Mouse (Mus musculus) forebrain, embryonic 10.5 days (tissue): ENCODE measurements at regions not wholly inside any gene's neighbourhood (a gene's known extent, or its start where the extent isn't known, plus 50 kb on each side); places are given as distances from the start of the nearest gene placed in this dataset.

ENCODE experiments used
- DNase-seq: peaks from one replicate; pipeline ENCODE4 v3.0.0-alpha.2; 2017; ENCODE audit warnings: low spot score; ENCODE audit errors: extremely low spot score
- H3K27ac ChIP-seq: fragments of 300-500 bp; sonication (generic); 2 replicates; pipeline ENCODE4 v1.5.1; 2016; ENCODE audit warnings: mild to moderate bottlenecking
- H3K27me3 ChIP-seq: fragments of 300-500 bp; sonication (generic); 2 replicates; pipeline ENCODE4 v1.6.1; 2016; ENCODE audit warnings: mild to moderate bottlenecking; ENCODE audit not compliant: poor library complexity, severe bottlenecking
- H3K36me3 ChIP-seq: fragments of 300-500 bp; sonication (generic); replicated peaks from 2 replicates; pipeline ENCODE4 v1.6.1; 2016; ENCODE audit warnings: mild to moderate bottlenecking, moderate library complexity
- H3K4me1 ChIP-seq: fragments of 300-500 bp; sonication (generic); 2 replicates; pipeline ENCODE4 v1.6.1; 2016
- H3K4me3 ChIP-seq: fragments of 300-500 bp; sonication (generic); 2 replicates; pipeline ENCODE4 v1.5.1; 2016; ENCODE audit warnings: mild to moderate bottlenecking, moderate library complexity
- H3K9me3 ChIP-seq: fragments of 300-500 bp; sonication (generic); 2 replicates; pipeline ENCODE4 v1.6.1; 2016; ENCODE audit warnings: mild to moderate bottlenecking, moderate library complexity
- WGBS: fragments of 180-500 bp; shearing (Covaris S2); methylation state at CpG from one replicate; pipeline ENCODE4 v1.1.7; 2016; 5-methylcytosine and 5-hydroxymethylcytosine counted together

- WGBS, result 80% methylated on average over 3 of the region's 3 CpGs
- Histone ChIP-seq H3K27ac (no peak overlapping the region), H3K4me1 (no peaks in the 10 kb centered on the region), H3K4me3 (no peak overlapping the region), H3K27me3 (no peaks in the 10 kb centered on the region), H3K36me3 (no peaks in the 10 kb centered on the region), H3K9me3 (no peaks in the 10 kb centered on the region)
- no peak for DNase-seq
Measured at GRCm38 (mm10) chr8:78877423-78877822, 56.5 kb upstream of the Lsm6 start.

DNA sequence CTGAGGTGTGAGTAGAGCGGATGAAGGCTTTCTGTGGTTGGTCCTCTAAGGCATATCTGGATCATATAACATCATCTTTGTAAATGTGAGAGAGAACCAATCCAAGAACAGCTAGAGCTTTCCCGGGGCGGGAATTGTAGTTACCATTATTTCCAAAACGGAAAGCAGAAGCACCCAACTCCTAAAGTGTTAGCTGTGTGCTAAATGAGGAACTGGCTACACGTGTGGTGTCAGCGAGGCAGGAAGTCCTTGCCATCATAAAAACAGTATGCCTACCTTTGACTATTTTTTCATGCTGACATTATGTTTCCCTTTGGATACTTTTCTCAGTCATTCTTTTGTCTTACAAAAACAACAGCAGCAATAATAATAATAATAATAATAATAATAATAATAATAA is 68.8 kb upstream of the Lsm6 start:
- Histone ChIP-seq H3K27ac (no peak overlapping the region), H3K4me1 (no peaks in the 10 kb centered on the region), H3K27me3 (no peaks in the 10 kb centered on the region), H3K9me3 (no peaks in the 10 kb centered on the region), H3K36me3 (no peaks in the 10 kb centered on the region), H3K4me3 (no peak overlapping the region)
- 93% methylated on average over 6 of the region's 6 CpGs for WGBS
- no peak for DNase-seq

GRCm38 (mm10) chr8:78890571-78890970 is 69.6 kb upstream of the Lsm6 start:
- no peak overlapping the region for H3K27ac ChIP-seq
- H3K4me1 ChIP-seq, result no peaks in the 10 kb centered on the region
- H3K36me3 ChIP-seq, result no peaks in the 10 kb centered on the region
- H3K9me3 ChIP-seq, result no peaks in the 10 kb centered on the region
- 90% methylated on average over 4 of the region's 4 CpGs for WGBS
- DNase-seq, result no peak
- no peaks in the 10 kb centered on the region for H3K27me3 ChIP-seq
- H3K4me3 ChIP-seq, result no peak overlapping the region

DNA sequence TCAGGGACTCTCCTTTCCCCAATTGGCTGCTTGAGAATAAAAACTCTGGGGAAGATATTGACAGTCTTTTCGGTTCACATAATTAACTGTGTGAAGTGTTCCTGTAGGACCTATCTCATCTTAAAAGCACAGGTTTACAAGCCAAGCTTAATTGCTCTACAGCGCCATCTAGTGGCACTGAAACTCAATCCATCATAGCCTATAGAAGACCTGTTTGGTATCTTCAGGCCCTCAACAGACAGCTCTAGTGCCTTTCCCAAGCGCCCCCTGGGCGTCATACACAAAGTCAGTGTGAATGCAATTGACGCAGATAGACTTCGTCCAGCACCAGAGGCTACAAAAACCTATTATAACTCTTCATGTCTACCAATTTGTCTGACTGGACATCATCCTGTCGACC is 78.9 kb upstream of the Lsm6 start:
- peak; percentile 62 for DNase-seq
- H3K36me3 ChIP-seq, result no peaks in the 10 kb centered on the region

DNA sequence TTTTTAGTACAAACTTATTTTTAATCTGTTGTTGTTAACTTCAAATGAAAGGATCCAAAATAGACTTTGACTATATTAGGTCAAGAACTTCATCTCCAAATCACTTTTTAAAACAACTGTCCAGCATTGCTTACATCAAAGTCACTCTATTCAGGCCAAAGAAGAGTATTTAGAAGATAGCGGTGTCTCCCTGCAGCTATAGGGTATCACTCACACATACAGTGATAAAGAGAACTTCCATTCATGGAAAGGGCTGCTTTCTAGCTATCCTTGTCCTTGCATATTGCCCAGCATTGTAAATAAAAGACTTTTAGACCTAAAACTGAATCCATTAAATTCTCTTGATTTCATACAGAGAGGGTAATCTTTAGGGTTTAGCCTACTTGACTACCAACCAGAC is 82.1 kb upstream of the Lsm6 start:
- no peaks in the 10 kb centered on the region for H3K27me3 ChIP-seq
- no peak overlapping the region for H3K4me3 ChIP-seq
- H3K36me3 ChIP-seq, result no peaks in the 10 kb centered on the region
- DNase-seq, result no peak
- H3K27ac ChIP-seq, result no peak overlapping the region
- WGBS, result 89% methylated on average over 1 of the region's 1 CpGs
- no peaks in the 10 kb centered on the region for H3K4me1 ChIP-seq
- no peaks in the 10 kb centered on the region for H3K9me3 ChIP-seq

More for the DNA sequence above, 78.9 kb upstream of the Lsm6 start:
- WGBS, result 44% methylated on average over 7 of the region's 7 CpGs
- Histone ChIP-seq H3K27me3 (no peaks in the 10 kb centered on the region), H3K4me3 (no peak overlapping the region), H3K4me1 (no peaks in the 10 kb centered on the region), H3K27ac (no peak overlapping the region), H3K9me3 (no peaks in the 10 kb centered on the region)

GRCm38 (mm10) chr8:78907918-78908317 is 87.0 kb upstream of the Lsm6 start:
- Histone ChIP-seq H3K36me3 (no peaks in the 10 kb centered on the region), H3K27ac (no peak overlapping the region), H3K27me3 (no peaks in the 10 kb centered on the region), H3K9me3 (no peaks in the 10 kb centered on the region), H3K4me3 (no peak overlapping the region), H3K4me1 (no peaks in the 10 kb centered on the region)
- WGBS, result 78% methylated on average over 1 of the region's 1 CpGs
- no peak for DNase-seq

- WGBS, result 93% methylated on average over 11 of the region's 11 CpGs
Measured at GRCm38 (mm10) chr8:78911288-78911873, 90.4 kb upstream of the Lsm6 start.

GRCm38 (mm10) chr8:78912470-78912869 is 91.5 kb upstream of the Lsm6 start:
- WGBS, result 47% methylated on average over 5 of the region's 5 CpGs
- no peak for DNase-seq
- no peaks in the 10 kb centered on the region for H3K27me3 ChIP-seq
- H3K9me3 ChIP-seq, result no peaks in the 10 kb centered on the region
- no peaks in the 10 kb centered on the region for H3K4me1 ChIP-seq
- no peak overlapping the region for H3K27ac ChIP-seq
- H3K4me3 ChIP-seq, result no peak overlapping the region
- H3K36me3 ChIP-seq, result no peaks in the 10 kb centered on the region

More at GRCm38 (mm10) chr8:78911288-78911873, 90.4 kb upstream of the Lsm6 start:
- Histone ChIP-seq H3K4me1 (no peaks in the 10 kb centered on the region), H3K4me3 (no peak overlapping the region), H3K27me3 (no peaks in the 10 kb centered on the region), H3K9me3 (no peaks in the 10 kb centered on the region), H3K27ac (no peak overlapping the region), H3K36me3 (no peaks in the 10 kb centered on the region)
- DNase-seq, result no peak

GRCm38 (mm10) chr8:78913823-78914222 is 92.9 kb upstream of the Lsm6 start:
- Histone ChIP-seq H3K4me3 (no peak overlapping the region), H3K27me3 (no peaks in the 10 kb centered on the region), H3K27ac (no peak overlapping the region), H3K36me3 (no peaks in the 10 kb centered on the region), H3K9me3 (no peaks in the 10 kb centered on the region), H3K4me1 (no peaks in the 10 kb centered on the region)
- DNase-seq, result no peak
- 94% methylated on average over 5 of the region's 5 CpGs for WGBS

GRCm38 (mm10) chr8:78930610-78931397 is 97.4 kb upstream of the Zfp827 start:
- DNase-seq, result no peak
- Histone ChIP-seq H3K36me3 (no peaks in the 10 kb centered on the region), H3K4me3 (no peak overlapping the region), H3K27ac (no peak overlapping the region), H3K4me1 (no peaks in the 10 kb centered on the region), H3K9me3 (no peaks in the 10 kb centered on the region), H3K27me3 (no peaks in the 10 kb centered on the region)
- WGBS, result 85% methylated on average over 9 of the region's 9 CpGs

- no peaks in the 10 kb centered on the region for H3K36me3 ChIP-seq
- H3K9me3 ChIP-seq, result no peaks in the 10 kb centered on the region
- no peaks in the 10 kb centered on the region for H3K4me1 ChIP-seq
- no peak overlapping the region for H3K27ac ChIP-seq
- 90% methylated on average over 6 of the region's 6 CpGs for WGBS
- no peaks in the 10 kb centered on the region for H3K27me3 ChIP-seq
- DNase-seq, result no peak
- H3K4me3 ChIP-seq, result no peak overlapping the region
Measured at GRCm38 (mm10) chr8:78932069-78932468, 96.2 kb upstream of the Zfp827 start.

DNA sequence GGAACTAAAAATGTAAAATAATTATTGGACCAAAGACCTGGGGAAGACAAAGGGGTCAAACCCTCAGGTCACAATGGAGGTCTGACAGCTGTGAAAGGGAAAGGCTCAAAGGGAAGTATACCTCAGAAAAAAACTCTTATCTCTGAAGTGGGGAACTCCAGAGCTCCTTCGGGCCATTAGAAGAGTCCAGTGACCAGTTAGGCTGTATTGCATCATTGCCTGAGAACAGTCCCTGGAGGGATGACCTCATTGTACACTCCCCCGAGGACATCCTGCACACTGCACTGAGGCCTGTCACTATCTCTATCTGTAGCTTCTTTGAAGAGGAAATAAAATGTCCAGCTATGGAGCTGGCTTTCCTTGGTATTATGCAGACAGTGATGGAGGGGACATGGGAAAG is 88.2 kb upstream of the Zfp827 start:
- 79% methylated on average over 2 of the region's 2 CpGs for WGBS
- Histone ChIP-seq H3K9me3 (no peaks in the 10 kb centered on the region), H3K4me3 (no peak overlapping the region), H3K4me1 (no peaks in the 10 kb centered on the region), H3K27me3 (no peaks in the 10 kb centered on the region), H3K36me3 (no peaks in the 10 kb centered on the region), H3K27ac (no peak overlapping the region)
- DNase-seq, result no peak

DNA sequence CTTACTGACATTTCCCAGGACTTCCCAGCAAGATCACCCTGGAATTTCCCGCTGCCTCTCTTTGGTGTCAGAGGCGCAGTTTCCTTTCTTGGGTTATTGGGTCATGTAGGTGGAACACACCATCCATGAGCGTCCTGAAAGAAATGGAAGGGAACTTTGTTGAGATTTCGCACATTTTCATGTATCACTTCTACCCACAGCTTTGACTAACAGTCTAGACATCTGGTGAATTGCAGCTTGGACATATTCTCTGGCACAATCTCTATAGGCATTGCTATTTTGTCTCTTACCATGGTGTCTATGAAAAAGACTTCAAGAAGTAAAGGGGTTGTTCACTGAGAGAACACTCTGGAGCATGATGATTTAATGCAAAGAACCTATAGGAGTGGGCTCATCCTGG is 86.7 kb upstream of the Zfp827 start:
- Histone ChIP-seq H3K36me3 (no peaks in the 10 kb centered on the region), H3K4me1 (no peaks in the 10 kb centered on the region), H3K27ac (no peak overlapping the region), H3K9me3 (no peaks in the 10 kb centered on the region), H3K4me3 (no peak overlapping the region), H3K27me3 (no peaks in the 10 kb centered on the region)
- DNase-seq, result no peak
- 83% methylated on average over 4 of the region's 4 CpGs for WGBS
